Mouse (Mus musculus): Measurements from ENCODE around the gene 4932438A13Rik.

DNA sequence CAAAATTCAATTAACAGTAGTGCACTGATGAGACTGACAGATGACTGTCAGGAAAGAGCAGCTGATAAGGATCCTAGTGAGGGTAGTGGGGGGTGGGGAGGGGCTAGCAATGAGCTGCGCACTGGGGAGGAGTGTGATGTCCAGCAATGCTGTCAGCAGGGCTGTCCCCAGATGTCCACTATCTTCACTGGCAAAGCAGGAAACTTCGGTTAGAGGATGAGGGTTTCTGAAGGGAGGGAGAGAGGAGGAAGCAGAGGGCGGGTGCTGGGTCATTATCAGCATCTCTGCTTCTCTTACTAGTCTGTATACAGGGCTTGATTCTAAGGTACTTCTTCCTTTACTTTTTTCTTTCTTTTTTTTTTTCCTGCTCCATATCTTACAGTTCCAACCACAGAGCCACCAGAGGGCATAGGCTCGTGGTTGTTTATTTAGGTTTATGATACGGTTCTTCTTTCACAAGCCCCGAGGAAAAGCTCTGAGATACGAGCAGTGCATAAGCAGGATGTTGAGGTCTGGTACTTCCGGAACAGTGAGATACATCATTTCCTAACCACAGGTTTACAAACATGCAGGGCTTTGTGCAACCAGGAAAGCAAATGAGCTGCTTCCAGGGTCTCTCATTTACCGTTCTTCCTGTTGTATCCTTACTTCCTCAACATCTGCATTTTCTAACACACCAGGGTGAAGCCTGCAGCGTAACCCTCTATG, 9.0 kb upstream of the 4932438A13Rik start:
- no peak for TF ChIP-seq POLR2A (IDR thresholded peaks at IDR 0.05; ENCODE audit: borderline replicate concordance, low read depth, low read length)
- no peak for TF ChIP-seq CTCF (IDR thresholded peaks at IDR 0.05; ENCODE audit: low read depth, low read length)
